Mouse (Mus musculus): ENCODE data around the gene Gm9821. TPM values are rescaled to one million over a fixed set of nuclear protein-coding genes. Genes with fewer than 3 reads are reported as not detected.
A peak's percentile ranks its signal among the peaks of the same experiment; 100 is the strongest.

Gm9821 gene
- 0.34 and 1.1 TPM in 2 replicates for polyA plus RNA-seq (2014; fragmentation: Nextera tagmentation; extraction: Ambion mirVana)

- Histone ChIP-seq H3K27me3 (ENCODE audit: insufficient read depth, low read length) (no peaks in the 10 kb centered on the region), H3K27ac (ENCODE audit: low read depth) (no peak within 1 kb of the TSS), H3K36me3 (ENCODE audit: insufficient read depth) (peaks cover 17% of the 10 kb centered on the region), H3K9ac (no peak within 1 kb of the TSS), H3K4me1 (ENCODE audit: insufficient read depth) (peaks cover 16% of the 10 kb centered on the region), H3K4me2 (no peak within 1 kb of the TSS), H3K4me3 (ENCODE audit: low read depth, low read length) (no peak within 1 kb of the TSS), H3K9me3 (ENCODE audit: low read depth, low read length) (no peaks in the 10 kb centered on the region)
- no peak for DNase-seq
- WGBS: 90% methylated on average over 18 of the region's 18 CpGs
- ATAC-seq (ENCODE audit: insufficient read depth): no peak
- TF ChIP-seq CTCF (IDR thresholded peaks at IDR 0.05; ENCODE audit: low read depth): no peak
Observed at GRCm38 (mm10) chr2:91945483-91945882, at the start of gene Gm9821. TSS of gene Gm9821 (plus strand) at chr2:91945703.

GRCm38 (mm10) chr2:91897968-91898367, 47.5 kb upstream of the Gm9821 start:
- Histone ChIP-seq H3K36me3 (ENCODE audit: insufficient read depth) (peaks cover 25% of the 10 kb centered on the region; the same call in 1 of the 2 replicates), H3K4me3 (ENCODE audit: low read depth, low read length) (no peak overlapping the region), H3K27ac (ENCODE audit: low read depth) (no peak overlapping the region), H3K9me3 (ENCODE audit: low read depth, low read length) (no peaks in the 10 kb centered on the region), H3K27me3 (ENCODE audit: insufficient read depth, low read length) (no peaks in the 10 kb centered on the region), H3K4me2 (no peak overlapping the region), H3K4me1 (ENCODE audit: insufficient read depth) (no peaks in the 10 kb centered on the region), H3K9ac (no peak overlapping the region)
- TF ChIP-seq CTCF (IDR thresholded peaks at IDR 0.05; ENCODE audit: low read depth): no peak
- DNase-seq: no peak
- no peak for ATAC-seq (ENCODE audit: insufficient read depth)

GRCm38 (mm10) chr2:91899141-91899540, 46.4 kb upstream of the Gm9821 start:
- Histone ChIP-seq H3K4me2 (no peak overlapping the region), H3K4me1 (ENCODE audit: insufficient read depth) (no peaks in the 10 kb centered on the region), H3K36me3 (ENCODE audit: insufficient read depth) (peaks cover 25% of the 10 kb centered on the region; the same call in 1 of the 2 replicates), H3K27ac (ENCODE audit: low read depth) (no peak overlapping the region), H3K9ac (no peak overlapping the region), H3K9me3 (ENCODE audit: low read depth, low read length) (no peaks in the 10 kb centered on the region), H3K4me3 (ENCODE audit: low read depth, low read length) (no peak overlapping the region), H3K27me3 (ENCODE audit: insufficient read depth, low read length) (no peaks in the 10 kb centered on the region)
- TF ChIP-seq CTCF (IDR thresholded peaks at IDR 0.05; ENCODE audit: low read depth): no peak
- ATAC-seq (ENCODE audit: insufficient read depth) (no peak), DNase-seq (no peak)
- 89% methylated on average over 3 of the region's 3 CpGs for WGBS

- Histone ChIP-seq H3K9me3 (ENCODE audit: low read depth, low read length) (no peaks in the 10 kb centered on the region), H3K36me3 (ENCODE audit: insufficient read depth) (peaks cover 24% of the 10 kb centered on the region; the same call in 1 of the 2 replicates), H3K27me3 (ENCODE audit: insufficient read depth, low read length) (no peaks in the 10 kb centered on the region), H3K4me2 (no peak overlapping the region), H3K27ac (ENCODE audit: low read depth) (no peak overlapping the region), H3K4me1 (ENCODE audit: insufficient read depth) (no peaks in the 10 kb centered on the region), H3K9ac (no peak overlapping the region), H3K4me3 (ENCODE audit: low read depth, low read length) (no peak overlapping the region)
- WGBS: 91% methylated on average over 8 of the region's 8 CpGs
- ATAC-seq (ENCODE audit: insufficient read depth) (no peak), DNase-seq (no peak)
- TF ChIP-seq CTCF (IDR thresholded peaks at IDR 0.05; ENCODE audit: low read depth): no peak
Observed at GRCm38 (mm10) chr2:91900431-91900830, 45.1 kb upstream of the Gm9821 start.

- H3K4me3 ChIP-seq (ENCODE audit: low read depth, low read length): no peak overlapping the region
- ATAC-seq (ENCODE audit: insufficient read depth) (no peak), DNase-seq (no peak)
- no peaks in the 10 kb centered on the region for H3K9me3 ChIP-seq (ENCODE audit: low read depth, low read length)
- no peak overlapping the region for H3K27ac ChIP-seq (ENCODE audit: low read depth)
- H3K4me2 ChIP-seq: no peak overlapping the region
- 60% methylated on average over 5 of the region's 5 CpGs for WGBS
- no peaks in the 10 kb centered on the region for H3K27me3 ChIP-seq (ENCODE audit: insufficient read depth, low read length)
- no peak for TF ChIP-seq CTCF (IDR thresholded peaks at IDR 0.05; ENCODE audit: low read depth)
- H3K9ac ChIP-seq: no peak overlapping the region
- H3K4me1 ChIP-seq (ENCODE audit: insufficient read depth): no peaks in the 10 kb centered on the region
- peaks cover 20% of the 10 kb centered on the region; the same call in 1 of the 2 replicates for H3K36me3 ChIP-seq (ENCODE audit: insufficient read depth)
Observed at GRCm38 (mm10) chr2:91902336-91902735, 43.2 kb upstream of the Gm9821 start.

GRCm38 (mm10) chr2:91903171-91903925, 42.2 kb upstream of the Gm9821 start:
- Histone ChIP-seq H3K27me3 (ENCODE audit: insufficient read depth, low read length) (no peaks in the 10 kb centered on the region), H3K9me3 (ENCODE audit: low read depth, low read length) (no peaks in the 10 kb centered on the region), H3K4me3 (ENCODE audit: low read depth, low read length) (no peak overlapping the region), H3K36me3 (ENCODE audit: insufficient read depth) (peaks cover 25% of the 10 kb centered on the region; the same call in 1 of the 2 replicates), H3K27ac (ENCODE audit: low read depth) (no peak overlapping the region), H3K4me2 (no peak overlapping the region), H3K9ac (no peak overlapping the region), H3K4me1 (ENCODE audit: insufficient read depth) (no peaks in the 10 kb centered on the region)
- 82% methylated on average over 3 of the region's 3 CpGs for WGBS
- DNase-seq (no peak), ATAC-seq (ENCODE audit: insufficient read depth) (no peak)
- TF ChIP-seq CTCF (IDR thresholded peaks at IDR 0.05; ENCODE audit: low read depth): no peak

- no peaks in the 10 kb centered on the region for H3K4me1 ChIP-seq (ENCODE audit: insufficient read depth)
- no peak overlapping the region for H3K4me2 ChIP-seq
- H3K36me3 ChIP-seq (ENCODE audit: insufficient read depth): peaks cover 32% of the 10 kb centered on the region; the same call in 1 of the 2 replicates
- H3K9me3 ChIP-seq (ENCODE audit: low read depth, low read length): no peaks in the 10 kb centered on the region
- no peaks in the 10 kb centered on the region for H3K27me3 ChIP-seq (ENCODE audit: insufficient read depth, low read length)
- H3K9ac ChIP-seq: no peak overlapping the region
- TF ChIP-seq CTCF (IDR thresholded peaks at IDR 0.05; ENCODE audit: low read depth): no peak
- 63% methylated on average over 5 of the region's 5 CpGs for WGBS
- ATAC-seq (ENCODE audit: insufficient read depth) (no peak), DNase-seq (peak; percentile 12)
- no peak overlapping the region for H3K27ac ChIP-seq (ENCODE audit: low read depth)
- no peak overlapping the region for H3K4me3 ChIP-seq (ENCODE audit: low read depth, low read length)
Observed at GRCm38 (mm10) chr2:91904618-91905307, 40.7 kb upstream of the Gm9821 start.
